Mouse (Mus musculus): ENCODE measurements around the gene Tctex1d4.
A peak's percentile ranks its signal among the peaks of the same experiment; 100 is the strongest.

The Tctex1d4 gene

GRCm38 (mm10) chr4:117120052-117120444 lies 6.5 kb upstream of the Tctex1d4 start:
- DNase-seq (ENCODE audit: low spot score), result no peak

- peak; percentile 84 for DNase-seq (ENCODE audit: low spot score)
These were observed 5.9 kb upstream of the Tctex1d4 start for GRCm38 (mm10) chr4:117120445-117121414.

- no peak for DNase-seq (ENCODE audit: low spot score)
These were observed 4.4 kb upstream of the Tctex1d4 start for GRCm38 (mm10) chr4:117122209-117122608.

GRCm38 (mm10) chr4:117123546-117124217 lies 2.9 kb upstream of the Tctex1d4 start:
- no peak for DNase-seq (ENCODE audit: low spot score)

GRCm38 (mm10) chr4:117124218-117124517 lies 2.4 kb upstream of the Tctex1d4 start:
- no peak for DNase-seq (ENCODE audit: low spot score)

- no peak for DNase-seq (ENCODE audit: low spot score)
These were observed 1.9 kb upstream of the Tctex1d4 start for GRCm38 (mm10) chr4:117124518-117125347.

GRCm38 (mm10) chr4:117125348-117125909 lies 1.2 kb upstream of the Tctex1d4 start, which contains the start of gene Btbd19:
Btbd19 (minus strand) TSS chr4:117125725.
- peak; percentile 64 for DNase-seq (ENCODE audit: low spot score)

GRCm38 (mm10) chr4:117125910-117126674 lies 502 bp upstream of the Tctex1d4 start:
- DNase-seq (ENCODE audit: low spot score), result no peak

- DNase-seq (ENCODE audit: low spot score), result no peak
These were observed 1.5 kb downstream of the Tctex1d4 start for GRCm38 (mm10) chr4:117127991-117128686.

- no peak for DNase-seq (ENCODE audit: low spot score)
These were observed 4.2 kb downstream of the Tctex1d4 start for GRCm38 (mm10) chr4:117130790-117131189.

- no peak for DNase-seq (ENCODE audit: low spot score)
These were observed 4.6 kb downstream of the Tctex1d4 start for GRCm38 (mm10) chr4:117131198-117131597.

GRCm38 (mm10) chr4:117131890-117132793 lies 5.5 kb downstream of the Tctex1d4 start:
- no peak for DNase-seq (ENCODE audit: low spot score)

- DNase-seq (ENCODE audit: low spot score), result no peak
These were observed 6.2 kb downstream of the Tctex1d4 start for GRCm38 (mm10) chr4:117132794-117133143.

GRCm38 (mm10) chr4:117133366-117133796 lies 6.8 kb downstream of the Tctex1d4 start:
- DNase-seq (ENCODE audit: low spot score), result no peak

- peak; percentile 96 for DNase-seq (ENCODE audit: low spot score)
These were observed 7.4 kb downstream of the Tctex1d4 start, which contains the start of gene Plk3 for GRCm38 (mm10) chr4:117133817-117134600. Plk3 (minus strand) TSS chr4:117133963.

- no peak for DNase-seq (ENCODE audit: low spot score)
These were observed 8.0 kb downstream of the Tctex1d4 start for GRCm38 (mm10) chr4:117134601-117134995.

- no peak for DNase-seq (ENCODE audit: low spot score)
These were observed 9.4 kb downstream of the Tctex1d4 start for GRCm38 (mm10) chr4:117136034-117136433.

Measured in ovary, postnatal 14 days (tissue).